Mouse (Mus musculus): ENCODE results near the gene Gbp6.

DNA sequence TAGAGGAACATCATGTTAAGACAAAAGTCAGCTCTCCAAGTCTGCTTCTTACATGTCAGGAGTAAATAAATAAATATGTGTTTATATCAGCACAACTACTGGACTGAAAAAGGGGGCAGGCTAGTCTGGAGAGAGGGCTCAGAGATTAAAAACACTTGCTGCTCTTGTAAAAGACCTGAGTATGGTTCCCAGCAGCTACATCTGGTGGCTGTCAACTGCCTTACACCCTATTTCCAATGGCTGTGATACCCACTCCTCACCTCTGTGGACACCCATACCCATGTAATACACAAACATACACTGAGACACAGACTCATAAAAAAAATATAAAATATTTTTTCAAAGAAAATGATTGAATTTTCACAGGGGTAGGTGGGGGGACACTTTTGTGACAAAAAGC is 41.0 kb downstream of the Gbp6 start:
- TF ChIP-seq CTCF (IDR thresholded peaks at IDR 0.05; ENCODE audit: borderline replicate concordance, control insufficient read depth, extremely low read depth, insufficient read depth, low read length, poor library complexity) (no peak), POLR2A (IDR thresholded peaks at IDR 0.05; ENCODE audit: control insufficient read depth, extremely low read depth, insufficient read depth, low read length, poor library complexity) (no peak)
